Mouse (Mus musculus) lung, postnatal 0 days (tissue): ENCODE results near the gene Arih2. TPM values are rescaled to one million over a fixed set of nuclear protein-coding genes. Genes with fewer than 3 reads are reported as not detected.

Experiments used
- ATAC-seq: fragments of 200-750 bp; cut with Nextera tagmentation; 2 replicates; pipeline ENCODE4 v1.8.0; 2017; ENCODE audit warnings: moderate library complexity
- DNase-seq: peaks from one replicate; pipeline ENCODE4 v3.0.0-alpha.2; 2016; ENCODE audit warnings: low spot score
- H3K27ac ChIP-seq: fragments of 300-500 bp; sonication (generic); 2 replicates; pipeline ENCODE4 v1.5.1; 2014; ENCODE audit warnings: antibody characterized with exemption, mild to moderate bottlenecking, low read length, mixed read lengths
- H3K27me3 ChIP-seq: fragments of 300-500 bp; sonication (generic); replicated peaks from 2 replicates; pipeline ENCODE4 v1.6.1; 2014; ENCODE audit warnings: low read length, mixed read lengths; ENCODE audit not compliant: insufficient read depth
- H3K36me3 ChIP-seq: fragments of 300-500 bp; sonication (generic); 2 replicates; pipeline ENCODE4 v1.6.1; 2014; ENCODE audit warnings: low read length, mixed read lengths; ENCODE audit not compliant: insufficient read depth
- H3K4me1 ChIP-seq: fragments of 300-500 bp; sonication (generic); 2 replicates; pipeline ENCODE4 v1.6.1; 2014; ENCODE audit warnings: antibody characterized with exemption, low read depth, low read length, mixed read lengths; ENCODE audit not compliant: insufficient read depth
- H3K4me2 ChIP-seq: fragments of 300-500 bp; sonication (generic); replicated peaks from 2 replicates; pipeline ENCODE4 v1.6.1; 2014; ENCODE audit warnings: low read depth, mild to moderate bottlenecking, low read length, moderate library complexity, mixed read lengths
- H3K4me3 ChIP-seq: fragments of 300-500 bp; sonication (generic); 2 replicates; pipeline ENCODE4 v1.5.1; 2014; ENCODE audit warnings: low read depth, low read length
- H3K9ac ChIP-seq: fragments of 300-500 bp; sonication (generic); replicated peaks from 2 replicates; pipeline ENCODE4 v1.6.1; 2014; ENCODE audit warnings: low read depth, mild to moderate bottlenecking
- H3K9me3 ChIP-seq: fragments of 300-500 bp; sonication (generic); 2 replicates; pipeline ENCODE4 v1.6.1; 2016; ENCODE audit warnings: low read length, mixed read lengths
- CTCF ChIP-seq: IDR thresholded peaks from 2 replicates; pipeline ENCODE4 v1.5.1; 2016; ENCODE audit warnings: antibody characterized with exemption, mild to moderate bottlenecking
- EP300 ChIP-seq: IDR thresholded peaks from 2 replicates; pipeline ENCODE4 v1.6.1; 2016; ENCODE audit warnings: antibody characterized with exemption, mild to moderate bottlenecking, control low read depth
- WGBS: fragments of 180-500 bp; shearing (Covaris S2); extraction: QIAGEN DNeasy Blood & Tissue Kit; methylation state at CpG from one replicate; pipeline ENCODE4 v1.1.7; 2014; 5-methylcytosine and 5-hydroxymethylcytosine counted together
- polyA plus RNA-seq: library from polyadenylated mRNA; unstranded; fragments of >200 nt; fragmentation: Nextera tagmentation; extraction: Ambion mirVana; gene quantifications from 2 replicates; pipeline ENCODE4 v1.2.1, GENCODE M21; 2015

The Arih2 gene
- polyA plus RNA-seq, 1 experiment from 2014 or later = 31.1 TPM

- no peak within 1 kb of the TSS for H3K27ac ChIP-seq
Measured at GRCm38 (mm10) chr9:108596998-108597764, 52.0 kb downstream of the Arih2 start, which contains the start of gene P4htm. Gene P4htm, minus strand, starts transcription at chr9:108597667.

GRCm38 (mm10) chr9:108594354-108594753 lies 54.8 kb downstream of the Arih2 start:
- H3K4me3 ChIP-seq = no peak overlapping the region
- no peak for ATAC-seq
- no peaks in the 10 kb centered on the region for H3K36me3 ChIP-seq
- TF ChIP-seq CTCF (no peak), EP300 (no peak)
- H3K9me3 ChIP-seq = no peaks in the 10 kb centered on the region
- H3K27ac ChIP-seq = no peak overlapping the region
- 72% methylated on average over 3 of the region's 3 CpGs for WGBS
- 0 out of 2 replicates have a peak, but pooled peaks cover 3% of the 10 kb centered on the region for H3K27me3 ChIP-seq
- H3K4me1 ChIP-seq = no peaks in the 10 kb centered on the region; the same call in 1 of the 2 replicates
- H3K9ac ChIP-seq = no peak overlapping the region
- DNase-seq = no peak
- H3K4me2 ChIP-seq = no peak overlapping the region

More at GRCm38 (mm10) chr9:108596998-108597764, 52.0 kb downstream of the Arih2 start, which contains the start of gene P4htm:
- Histone ChIP-seq H3K4me2 (peak within 1 kb of the TSS; percentile 87), H3K9me3 (no peaks in the 10 kb centered on the region), H3K9ac (peak within 1 kb of the TSS; percentile 43), H3K36me3 (no peaks in the 10 kb centered on the region), H3K4me1 (no peaks in the 10 kb centered on the region; the same call in 1 of the 2 replicates), H3K4me3 (peak within 1 kb of the TSS; percentile 56), H3K27me3 (0 out of 2 replicates have a peak, but pooled peaks cover 3% of the 10 kb centered on the region)
- TF ChIP-seq CTCF = peak; percentile 35; the same call in 1 of the 2 replicates
- no peak for TF ChIP-seq EP300
- DNase-seq = peak; percentile 68
- 3% methylated on average over 61 of the region's 69 CpGs for WGBS
- ATAC-seq = peak; percentile 85

- Histone ChIP-seq H3K9ac (no peak overlapping the region), H3K9me3 (no peaks in the 10 kb centered on the region), H3K4me1 (no peaks in the 10 kb centered on the region), H3K36me3 (no peaks in the 10 kb centered on the region), H3K27ac (no peak overlapping the region), H3K4me3 (no peak overlapping the region), H3K27me3 (no peaks in the 10 kb centered on the region), H3K4me2 (no peak overlapping the region)
- DNase-seq (no peak), ATAC-seq (no peak)
- 81% methylated on average over 4 of the region's 4 CpGs for WGBS
- no peak for TF ChIP-seq CTCF
- no peak for TF ChIP-seq EP300
Measured at GRCm38 (mm10) chr9:108591462-108591861, 57.7 kb downstream of the Arih2 start.

- Histone ChIP-seq H3K27me3 (no peaks in the 10 kb centered on the region), H3K4me3 (no peak overlapping the region), H3K4me2 (no peak overlapping the region), H3K9ac (no peak overlapping the region), H3K4me1 (no peaks in the 10 kb centered on the region), H3K9me3 (no peaks in the 10 kb centered on the region), H3K27ac (no peak overlapping the region), H3K36me3 (no peaks in the 10 kb centered on the region)
- no peak for DNase-seq
- no peak for TF ChIP-seq EP300
- peak; percentile 29 for TF ChIP-seq CTCF
- 54% methylated on average over 5 of the region's 5 CpGs for WGBS
- ATAC-seq = no peak
Measured at GRCm38 (mm10) chr9:108589229-108589628, 60.0 kb downstream of the Arih2 start.

GRCm38 (mm10) chr9:108587571-108588180 lies 61.5 kb downstream of the Arih2 start:
- DNase-seq (peak; percentile 65), ATAC-seq (peak; percentile 90)
- 10% methylated on average over 14 of the region's 14 CpGs for WGBS
- Histone ChIP-seq H3K4me2 (no peak overlapping the region), H3K4me1 (no peaks in the 10 kb centered on the region), H3K4me3 (no peak overlapping the region), H3K27me3 (no peaks in the 10 kb centered on the region), H3K9me3 (no peaks in the 10 kb centered on the region), H3K9ac (no peak overlapping the region), H3K36me3 (no peaks in the 10 kb centered on the region), H3K27ac (no peak overlapping the region)
- TF ChIP-seq CTCF = no peak
- no peak for TF ChIP-seq EP300

- Histone ChIP-seq H3K4me3 (no peak overlapping the region), H3K4me2 (peak overlapping the region; percentile 95), H3K9me3 (no peaks in the 10 kb centered on the region), H3K36me3 (no peaks in the 10 kb centered on the region; the same call in 1 of the 2 replicates), H3K9ac (no peak overlapping the region), H3K27ac (no peak overlapping the region), H3K27me3 (no peaks in the 10 kb centered on the region), H3K4me1 (0 out of 2 replicates have a peak, but pooled peaks cover 6% of the 10 kb centered on the region)
- ATAC-seq (no peak), DNase-seq (no peak)
- TF ChIP-seq EP300 (no peak), CTCF (no peak)
- WGBS = 66% methylated on average over 5 of the region's 5 CpGs
Measured at GRCm38 (mm10) chr9:108579344-108579690, 69.9 kb downstream of the Arih2 start.
